Mouse (Mus musculus) mouse trophoblast stem cell (cell line): ENCODE data around the gene Srgn.
"Not testable (repeated sequence)": the region's sequence is repeated elsewhere in the genome, so short reads cannot be mapped to it uniquely, and the experiment has no call there.

ENCODE experiments used
- in situ Hi-C, 2 experiments: fragments of 300-500 bp; cut with MseI, MboI; formaldehyde crosslinking; loops; 2 replicates in 1 of 2; 3 replicates in 1 of 2; pipeline ENCODE4 v1.15.1; 2025

Gene Srgn

GRCm38 (mm10) chr10:62486618-62487415, 40.4 kb downstream of the Srgn start, which contains the start of gene Vps26a:
Gene Vps26a, minus strand, starts transcription at chr10:62486805.
- in situ Hi-C loops: no loop called here

DNA sequence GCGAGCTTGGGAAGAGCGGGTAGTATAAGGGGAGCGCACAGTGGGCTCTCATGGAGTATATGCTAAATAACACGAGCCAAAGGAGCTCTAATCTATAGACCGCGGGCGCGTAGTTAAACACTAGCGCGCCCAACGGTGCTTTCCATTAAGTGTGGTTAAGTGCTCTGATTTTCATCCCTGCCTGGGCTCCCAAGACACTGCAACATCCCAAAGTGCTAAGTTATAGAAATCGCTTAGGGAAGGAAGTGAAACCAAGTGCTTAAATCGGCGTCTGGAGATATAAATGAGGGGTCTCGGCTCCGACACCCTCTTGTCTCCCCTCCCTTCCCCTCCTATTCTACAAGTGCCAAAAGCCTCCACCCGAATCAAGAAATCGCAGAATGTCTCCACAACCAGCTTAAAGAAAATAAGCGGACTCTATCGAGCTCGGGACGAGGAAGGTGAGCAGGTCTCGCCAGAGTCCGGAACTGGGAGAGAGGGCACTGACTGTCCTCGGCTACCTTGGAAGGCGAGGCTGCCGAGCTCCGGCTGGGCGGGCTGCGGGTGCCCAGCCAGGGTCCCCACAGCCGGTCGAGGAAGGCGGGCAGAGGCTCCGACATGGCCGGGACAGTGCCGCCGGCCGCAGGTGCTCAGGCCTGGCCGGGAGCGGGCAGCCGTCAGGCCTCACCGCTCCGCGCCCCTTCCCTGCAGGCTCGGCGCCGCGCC, 41.2 kb downstream of the Srgn start:
- in situ Hi-C loops: no loop called here

DNA sequence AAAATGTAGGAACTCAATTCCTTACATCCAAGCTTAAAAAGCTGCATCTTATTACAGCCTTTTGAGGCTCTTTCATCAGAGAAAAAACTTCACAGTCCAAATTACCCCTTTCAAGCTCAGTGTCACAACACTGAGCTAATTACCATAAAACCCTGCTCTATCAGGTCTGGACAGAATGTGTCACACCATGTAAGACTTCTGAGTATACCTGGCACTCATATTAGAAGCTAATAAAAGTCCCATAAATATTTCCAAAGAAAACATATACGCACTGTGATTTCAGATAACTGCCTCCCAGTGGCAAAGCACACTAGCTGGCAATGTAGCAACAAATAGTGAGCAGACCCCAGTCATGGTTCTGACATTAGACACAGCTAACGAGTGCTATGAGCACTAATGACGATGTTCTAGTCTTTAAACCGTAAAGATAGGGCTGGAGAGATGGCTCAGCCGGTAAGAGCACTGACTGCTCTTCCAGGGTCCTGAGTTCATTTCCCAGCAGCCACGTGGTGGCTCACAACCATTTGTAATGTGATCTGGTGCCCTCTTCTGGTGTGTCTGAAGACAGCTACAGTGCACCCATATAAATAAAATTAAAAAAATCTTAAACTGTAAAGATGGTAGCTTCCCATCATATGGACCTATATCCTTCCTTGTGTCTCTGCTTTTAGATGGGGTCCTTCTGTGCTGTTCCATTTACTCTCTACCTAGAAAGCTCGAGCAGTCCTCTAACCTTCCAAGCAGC, 46.0 kb downstream of the Srgn start:
- in situ Hi-C loops: no loop called here

GRCm38 (mm10) chr10:62476980-62477379, 50.3 kb downstream of the Srgn start:
- in situ Hi-C loops: no loop called here

DNA sequence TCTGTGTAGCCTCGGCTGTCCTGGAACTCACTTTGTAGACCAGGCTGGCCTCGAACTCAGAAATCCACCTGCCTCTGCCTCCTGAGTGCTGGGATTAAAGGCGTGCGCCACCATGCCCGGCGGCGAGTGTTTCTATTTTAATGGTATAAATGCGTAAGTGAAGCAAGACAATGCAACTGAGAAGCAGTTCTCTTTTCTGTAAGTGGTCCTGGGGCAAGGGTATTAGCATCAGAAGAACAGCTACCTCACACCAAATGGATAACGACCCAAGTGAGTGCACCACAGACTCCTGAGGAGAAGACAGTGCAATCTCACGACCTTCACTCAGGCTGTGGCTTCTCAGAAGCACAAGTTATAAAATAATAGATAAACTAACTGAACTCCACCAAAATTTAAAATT, 52.3 kb downstream of the Srgn start:
- in situ Hi-C loops: no loop called here

DNA sequence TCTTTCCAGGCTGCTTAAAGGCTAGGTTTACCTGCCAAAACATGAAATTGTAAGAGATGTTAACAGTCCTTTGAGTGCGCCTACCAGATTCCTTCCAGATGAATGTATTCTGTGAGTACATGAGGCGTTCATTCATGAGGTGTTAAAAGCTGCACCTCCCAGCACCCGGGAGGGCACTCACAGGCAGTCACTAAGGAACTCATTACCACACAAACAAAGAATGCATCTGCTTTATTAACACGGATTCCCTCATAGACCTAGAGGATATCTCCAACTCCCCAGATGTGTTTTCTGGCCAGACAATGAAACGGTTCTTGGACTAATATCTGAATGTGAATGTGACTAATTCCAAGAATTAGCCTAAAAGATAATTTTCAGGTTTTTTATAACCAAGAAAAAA, 56.1 kb downstream of the Srgn start:
- in situ Hi-C loops: no loop called here

GRCm38 (mm10) chr10:62469736-62470135, 57.5 kb downstream of the Srgn start:
- in situ Hi-C loops: no loop called here

- in situ Hi-C loops: no loop called here
These were observed 65.9 kb downstream of the Srgn start for GRCm38 (mm10) chr10:62461321-62461720.

DNA sequence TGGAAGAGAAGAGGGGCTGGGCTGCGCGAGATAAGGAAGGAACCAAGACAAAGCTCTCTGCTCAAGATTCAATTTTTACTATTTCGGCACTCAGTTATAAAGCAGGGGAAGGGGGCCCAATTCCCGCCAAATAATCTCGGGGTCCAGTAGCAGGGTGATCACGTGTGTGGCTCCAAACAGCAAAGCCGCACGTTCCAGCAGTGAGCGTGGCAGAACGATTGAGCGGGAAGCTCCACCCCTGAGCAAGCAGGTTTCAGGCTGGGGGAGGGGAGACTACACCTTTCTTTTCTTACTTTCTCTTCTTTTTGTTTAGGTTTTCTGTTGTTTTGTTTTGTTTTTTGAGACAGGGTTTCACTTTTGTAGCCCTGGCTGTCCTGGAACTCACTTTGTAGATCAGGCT, 75.2 kb downstream of the Srgn start:
- in situ Hi-C loops: not testable (repeated sequence)

DNA sequence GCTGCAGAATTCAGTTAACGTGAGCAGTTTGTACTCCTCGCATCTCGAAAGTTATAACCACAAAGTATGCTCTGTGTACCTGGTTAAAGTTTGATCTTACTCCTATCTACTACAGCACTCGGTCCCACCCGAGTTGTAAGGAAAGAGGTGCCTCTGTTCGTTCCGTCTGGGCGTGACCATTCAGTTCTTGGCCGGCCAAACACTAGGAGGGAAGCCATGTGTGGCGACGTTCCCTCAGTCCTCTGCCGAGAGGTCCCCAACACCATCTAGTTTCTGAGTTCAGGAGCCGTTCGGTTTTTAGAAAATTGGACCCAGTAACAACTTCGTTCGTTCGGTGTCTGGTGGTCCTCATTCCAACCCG, 77.0 kb downstream of the Srgn start:
- in situ Hi-C loops: no loop called here

GRCm38 (mm10) chr10:62449364-62450279, 77.6 kb downstream of the Srgn start, which contains the start of the genes 4930507D05Rik and Supv3l1:
Gene 4930507D05Rik, plus strand, starts transcription at chr10:62449489.
Gene Supv3l1, minus strand, starts transcription at chr10:62449738.
- in situ Hi-C loops: no loop called here
